Mouse (Mus musculus) liver, embryonic 16.5 days (tissue): ENCODE measurements around the gene Synpo2. TPM values are rescaled to one million over a fixed set of nuclear protein-coding genes. Genes with fewer than 3 reads are reported as not detected.

Experiments
- ATAC-seq: fragments of 200-750 bp; cut with Nextera tagmentation; 2 replicates; pipeline ENCODE4 v1.8.0; 2017; ENCODE audit warnings: low read depth, mild to moderate bottlenecking, moderate number of reproducible peaks, moderate library complexity
- H3K27ac ChIP-seq: fragments of 300-500 bp; sonication (generic); 2 replicates; pipeline ENCODE4 v1.5.1; 2014; ENCODE audit warnings: mild to moderate bottlenecking, low read length
- H3K27me3 ChIP-seq: fragments of 300-500 bp; sonication (generic); 2 replicates; pipeline ENCODE4 v1.6.1; 2014; ENCODE audit warnings: low read depth, low read length, mixed read lengths; ENCODE audit not compliant: control insufficient read depth, insufficient read depth
- H3K36me3 ChIP-seq: fragments of 300-500 bp; sonication (generic); 2 replicates; pipeline ENCODE4 v1.6.1; 2014; ENCODE audit warnings: mild to moderate bottlenecking; ENCODE audit not compliant: control insufficient read depth, insufficient read depth
- H3K4me1 ChIP-seq: fragments of 300-500 bp; sonication (generic); 2 replicates; pipeline ENCODE4 v1.6.1; 2014; ENCODE audit warnings: low read depth, low read length, mixed read lengths; ENCODE audit not compliant: control insufficient read depth
- H3K4me2 ChIP-seq: fragments of 300-500 bp; sonication (generic); 2 replicates; pipeline ENCODE4 v1.6.1; 2014; ENCODE audit warnings: low read depth, low read length, mixed read lengths
- H3K4me3 ChIP-seq: fragments of 300-500 bp; sonication (generic); 2 replicates; pipeline ENCODE4 v1.5.1; 2014; ENCODE audit warnings: low read depth, mild to moderate bottlenecking, low read length
- H3K9ac ChIP-seq: fragments of 300-500 bp; sonication (generic); 2 replicates; pipeline ENCODE4 v1.6.1; 2014; ENCODE audit warnings: low read depth, low read length
- H3K9me3 ChIP-seq: fragments of 300-500 bp; sonication (generic); replicated peaks from 2 replicates; pipeline ENCODE4 v1.6.1; 2016; ENCODE audit warnings: low read length; ENCODE audit not compliant: control insufficient read depth
- WGBS: fragments of 180-500 bp; shearing (Covaris S2); extraction: QIAGEN DNeasy Blood & Tissue Kit; methylation state at CpG from one replicate; pipeline ENCODE4 v1.1.7; 2014; ENCODE audit not compliant: insufficient replicate concordance; 5-methylcytosine and 5-hydroxymethylcytosine counted together
- polyA plus RNA-seq: library from polyadenylated mRNA; unstranded; fragments of >200 nt; fragmentation: Nextera tagmentation; extraction: Ambion mirVana; gene quantifications from 2 replicates; pipeline ENCODE4 v1.2.1, GENCODE M21; 2015

Synpo2 gene
- polyA plus RNA-seq, 1 experiment from 2014 or later, result 0.48 TPM

- no peak for ATAC-seq
- WGBS, result 70% methylated on average over 1 of the region's 1 CpGs
- Histone ChIP-seq H3K4me2 (no peak overlapping the region), H3K9ac (no peak overlapping the region), H3K27ac (no peak overlapping the region), H3K4me3 (no peak overlapping the region), H3K9me3 (no peaks in the 10 kb centered on the region), H3K4me1 (no peaks in the 10 kb centered on the region), H3K36me3 (no peaks in the 10 kb centered on the region), H3K27me3 (no peaks in the 10 kb centered on the region)
Measured at GRCm38 (mm10) chr3:123189826-123190225, 46.1 kb downstream of the Synpo2 start.

GRCm38 (mm10) chr3:123188616-123189230, 47.2 kb downstream of the Synpo2 start:
- Histone ChIP-seq H3K36me3 (no peaks in the 10 kb centered on the region), H3K9ac (no peak overlapping the region), H3K4me3 (no peak overlapping the region), H3K9me3 (no peaks in the 10 kb centered on the region), H3K4me1 (no peaks in the 10 kb centered on the region), H3K4me2 (no peak overlapping the region), H3K27me3 (no peaks in the 10 kb centered on the region), H3K27ac (no peak overlapping the region)
- WGBS, result 71% methylated on average over 12 of the region's 12 CpGs
- no peak for ATAC-seq

- no peaks in the 10 kb centered on the region for H3K9me3 ChIP-seq
- H3K4me3 ChIP-seq, result no peak overlapping the region
- no peak for ATAC-seq
- H3K27me3 ChIP-seq, result no peaks in the 10 kb centered on the region
- no peak overlapping the region for H3K9ac ChIP-seq
- no peak overlapping the region for H3K27ac ChIP-seq
- H3K4me1 ChIP-seq, result no peaks in the 10 kb centered on the region
- WGBS, result 64% methylated on average over 15 of the region's 15 CpGs
- no peak overlapping the region for H3K4me2 ChIP-seq
- H3K36me3 ChIP-seq, result no peaks in the 10 kb centered on the region
Measured at GRCm38 (mm10) chr3:123187370-123188124, 48.4 kb downstream of the Synpo2 start.

GRCm38 (mm10) chr3:123185238-123185925, 50.6 kb downstream of the Synpo2 start:
- H3K9me3 ChIP-seq, result no peaks in the 10 kb centered on the region
- no peaks in the 10 kb centered on the region for H3K27me3 ChIP-seq
- H3K4me1 ChIP-seq, result no peaks in the 10 kb centered on the region
- no peak overlapping the region for H3K9ac ChIP-seq
- 73% methylated on average over 10 of the region's 10 CpGs for WGBS
- H3K27ac ChIP-seq, result no peak overlapping the region
- H3K4me3 ChIP-seq, result no peak overlapping the region
- ATAC-seq, result no peak
- H3K36me3 ChIP-seq, result no peaks in the 10 kb centered on the region
- no peak overlapping the region for H3K4me2 ChIP-seq

GRCm38 (mm10) chr3:123184281-123184680, 51.7 kb downstream of the Synpo2 start:
- Histone ChIP-seq H3K27me3 (no peaks in the 10 kb centered on the region), H3K9ac (no peak overlapping the region), H3K4me2 (no peak overlapping the region), H3K4me1 (no peaks in the 10 kb centered on the region), H3K9me3 (no peaks in the 10 kb centered on the region), H3K4me3 (no peak overlapping the region), H3K36me3 (no peaks in the 10 kb centered on the region), H3K27ac (no peak overlapping the region)
- no peak for ATAC-seq
- WGBS, result 70% methylated on average over 10 of the region's 10 CpGs

- 60% methylated on average over 8 of the region's 8 CpGs for WGBS
- ATAC-seq, result no peak
- Histone ChIP-seq H3K9ac (no peak overlapping the region), H3K27me3 (no peaks in the 10 kb centered on the region), H3K4me2 (no peak overlapping the region), H3K9me3 (no peaks in the 10 kb centered on the region), H3K36me3 (no peaks in the 10 kb centered on the region), H3K4me3 (no peak overlapping the region), H3K27ac (no peak overlapping the region), H3K4me1 (no peaks in the 10 kb centered on the region)
Measured at GRCm38 (mm10) chr3:123179508-123179907, 56.4 kb downstream of the Synpo2 start.

GRCm38 (mm10) chr3:123179041-123179440, 56.9 kb downstream of the Synpo2 start:
- H3K4me3 ChIP-seq, result no peak overlapping the region
- no peaks in the 10 kb centered on the region for H3K27me3 ChIP-seq
- H3K9me3 ChIP-seq, result no peaks in the 10 kb centered on the region
- H3K27ac ChIP-seq, result no peak overlapping the region
- 66% methylated on average over 5 of the region's 5 CpGs for WGBS
- ATAC-seq, result no peak
- no peaks in the 10 kb centered on the region for H3K4me1 ChIP-seq
- H3K9ac ChIP-seq, result no peak overlapping the region
- no peak overlapping the region for H3K4me2 ChIP-seq
- no peaks in the 10 kb centered on the region for H3K36me3 ChIP-seq

GRCm38 (mm10) chr3:123178420-123178819, 57.5 kb downstream of the Synpo2 start:
- Histone ChIP-seq H3K27me3 (no peaks in the 10 kb centered on the region), H3K4me1 (no peaks in the 10 kb centered on the region), H3K4me3 (no peak overlapping the region), H3K9ac (no peak overlapping the region), H3K4me2 (no peak overlapping the region), H3K9me3 (no peaks in the 10 kb centered on the region), H3K27ac (no peak overlapping the region), H3K36me3 (no peaks in the 10 kb centered on the region)
- WGBS, result 54% methylated on average over 4 of the region's 4 CpGs
- ATAC-seq, result no peak
